In genomic region chr9:89704265-89705196, GRCm38 (mm10) we compare ENCODE assay signal across 8 mouse cellular contexts. TPM values are rescaled to one million over a fixed set of nuclear protein-coding genes. Genes with fewer than 3 reads are reported as not detected.
DNase-seq lines count a peak whose midpoint lies in the region; ATAC-seq lines count a peak whose summit lies in the region.

Tmed3 (minus strand) TSS chr9:89705068.

- H3K4me1 ChIP-seq in forebrain, embryonic 14.5 days (ENCODE audit: control insufficient read depth, insufficient read depth, low read length): peaks cover 6% of the 10 kb centered on the region; the same call in 1 of the 2 replicates
- peaks cover 11% of the 10 kb centered on the region for H3K4me1 ChIP-seq in neural tube, embryonic 15.5 days

- ATAC-seq in forebrain, embryonic 14.5 days: peak; percentile 100
- ATAC-seq in neural tube, embryonic 15.5 days (ENCODE audit: low FRiP score): peak; percentile 99

- H3K27ac ChIP-seq in forebrain, embryonic 14.5 days (ENCODE audit: low read depth, low read length): peak within 1 kb of the TSS; percentile 83
- peak within 1 kb of the TSS; percentile 86 for H3K27ac ChIP-seq in neural tube, embryonic 15.5 days (replicated peaks)

- peak within 1 kb of the TSS; percentile 57 for H3K4me3 ChIP-seq in forebrain, embryonic 14.5 days (ENCODE audit: low read depth, low read length)
- H3K4me3 ChIP-seq in neural tube, embryonic 15.5 days (replicated peaks): peak within 1 kb of the TSS; percentile 58

- 2% methylated on average over 52 of the region's 52 CpGs for WGBS in forebrain, embryonic 14.5 days
- 2% methylated on average over 52 of the region's 52 CpGs for WGBS in neural tube, embryonic 15.5 days

- H3K4me2 ChIP-seq in forebrain, embryonic 14.5 days (ENCODE audit: low read length): peak within 1 kb of the TSS; percentile 92
- H3K4me2 ChIP-seq in neural tube, embryonic 15.5 days: peak within 1 kb of the TSS; percentile 92

- H3K9ac ChIP-seq in forebrain, embryonic 14.5 days (ENCODE audit: low read length): peak within 1 kb of the TSS; percentile 88
- H3K9ac ChIP-seq in neural tube, embryonic 15.5 days (replicated peaks): peak within 1 kb of the TSS; percentile 73

- intact Hi-C loops in heart, postnatal 14 days (cut with DNase I): loop anchor here (5.0 to 10.0 kb wide), 3 partner anchors 68 to 270 kb away; no protein-coding TSS in a partner anchor

- H3K27me3 ChIP-seq in forebrain, embryonic 14.5 days (replicated peaks; ENCODE audit: control insufficient read depth, insufficient read depth, low read length): no peaks in the 10 kb centered on the region
- no peaks in the 10 kb centered on the region for H3K27me3 ChIP-seq in neural tube, embryonic 15.5 days (replicated peaks)

- peaks cover 10% of the 10 kb centered on the region for H3K36me3 ChIP-seq in forebrain, embryonic 14.5 days (ENCODE audit: control insufficient read depth, insufficient read depth, low read length)
- peaks cover 16% of the 10 kb centered on the region for H3K36me3 ChIP-seq in neural tube, embryonic 15.5 days

- no peaks in the 10 kb centered on the region for H3K9me3 ChIP-seq in forebrain, embryonic 14.5 days (replicated peaks; ENCODE audit: control insufficient read depth, low read length)
- no peaks in the 10 kb centered on the region for H3K9me3 ChIP-seq in neural tube, embryonic 15.5 days (replicated peaks)

- peak; percentile 92 for DNase-seq in ES-CJ7 (ENCODE audit: low read depth, low spot score)
- DNase-seq in cerebellum, adult 11 months: peak; percentile 87
- peak; percentile 97 for DNase-seq in forebrain, embryonic 14.5 days (ENCODE audit: low spot score)
- DNase-seq in heart, postnatal 14 days: peak; percentile 92 to 93
- DNase-seq in layer of hippocampus, adult 11-12 months (ENCODE audit: low spot score): peak; percentile 92
- DNase-seq in lung, adult 18-20 months: peak; percentile 92 to 94
- DNase-seq in testis, postnatal 14 days (ENCODE audit: low spot score): peak; percentile 91

RNA-seq across cellular contexts. Expression of gene Tmed3, which starts in this region (rescaled TPM):
- polyA plus RNA-seq in forebrain, embryonic 14.5 days (2014; fragmentation: Nextera tagmentation; extraction: Ambion mirVana): 54.7 and 57.8 TPM in 2 replicates
- 10 to 100 TPM; 25.9 to 26.8 TPM for total RNA-seq in heart, postnatal 14 days (2021)
- 65.9 and 71.0 TPM in 2 replicates for polyA plus RNA-seq in neural tube, embryonic 15.5 days (2015; fragmentation: Nextera tagmentation; extraction: Ambion mirVana)

Comparison
In these comparisons a context has a peak if more than half of its experiments do, and no peak if none do; other contexts are left out.
1. Peak in every context shown above with its lines: DNase-seq, ATAC-seq, H3K4me3 ChIP-seq and H3K27ac ChIP-seq.